Mouse (Mus musculus) hindbrain, embryonic 15.5 days (tissue): Measurements from ENCODE around the gene Scube1. TPM values are rescaled to one million over a fixed set of nuclear protein-coding genes. Genes with fewer than 3 reads are reported as not detected.

ENCODE experiments used
- ATAC-seq: fragments of 200-750 bp; cut with Nextera tagmentation; 2 replicates; pipeline ENCODE4 v1.8.0; 2017; ENCODE audit warnings: low read depth, moderate number of reproducible peaks, moderate TSS enrichment; ENCODE audit not compliant: low FRiP score
- H3K27ac ChIP-seq: fragments of 300-500 bp; sonication (generic); replicated peaks from 2 replicates; pipeline ENCODE4 v1.5.1; 2015; ENCODE audit warnings: mild to moderate bottlenecking, inconsistent platforms
- H3K27me3 ChIP-seq: fragments of 300-500 bp; sonication (generic); 2 replicates; pipeline ENCODE4 v1.6.1; 2015; ENCODE audit warnings: control low read depth, inconsistent platforms
- H3K36me3 ChIP-seq: fragments of 300-500 bp; sonication (generic); 2 replicates; pipeline ENCODE4 v1.6.1; 2015; ENCODE audit warnings: control low read depth, inconsistent platforms
- H3K4me1 ChIP-seq: fragments of 300-500 bp; sonication (generic); replicated peaks from 2 replicates; pipeline ENCODE4 v1.6.1; 2015; ENCODE audit warnings: control low read depth, inconsistent platforms
- H3K4me2 ChIP-seq: fragments of 300-500 bp; sonication (generic); 2 replicates; pipeline ENCODE4 v1.6.1; 2015; ENCODE audit warnings: moderate library complexity, mild to moderate bottlenecking, inconsistent platforms
- H3K4me3 ChIP-seq: fragments of 300-500 bp; sonication (generic); 2 replicates; pipeline ENCODE4 v1.5.1; 2015; ENCODE audit warnings: mild to moderate bottlenecking, inconsistent platforms
- H3K9ac ChIP-seq: fragments of 300-500 bp; sonication (generic); 2 replicates; pipeline ENCODE4 v1.6.1; 2015; ENCODE audit warnings: inconsistent platforms
- H3K9me3 ChIP-seq: fragments of 300-500 bp; sonication (generic); 2 replicates; pipeline ENCODE4 v1.6.1; 2016; ENCODE audit warnings: control low read depth, inconsistent platforms
- WGBS: fragments of 180-500 bp; shearing (Covaris S2); methylation state at CpG from one replicate; pipeline ENCODE4 v1.1.7; 2015; 5-methylcytosine and 5-hydroxymethylcytosine counted together
- polyA plus RNA-seq: library from polyadenylated mRNA; unstranded; fragments of >200 nt; fragmentation: Nextera tagmentation; extraction: Ambion mirVana; gene quantifications from 2 replicates; pipeline ENCODE4 v1.2.1, GENCODE M21; 2015

Gene Scube1
- polyA plus RNA-seq = 8.4 and 9.7 TPM in 2 replicates

DNA sequence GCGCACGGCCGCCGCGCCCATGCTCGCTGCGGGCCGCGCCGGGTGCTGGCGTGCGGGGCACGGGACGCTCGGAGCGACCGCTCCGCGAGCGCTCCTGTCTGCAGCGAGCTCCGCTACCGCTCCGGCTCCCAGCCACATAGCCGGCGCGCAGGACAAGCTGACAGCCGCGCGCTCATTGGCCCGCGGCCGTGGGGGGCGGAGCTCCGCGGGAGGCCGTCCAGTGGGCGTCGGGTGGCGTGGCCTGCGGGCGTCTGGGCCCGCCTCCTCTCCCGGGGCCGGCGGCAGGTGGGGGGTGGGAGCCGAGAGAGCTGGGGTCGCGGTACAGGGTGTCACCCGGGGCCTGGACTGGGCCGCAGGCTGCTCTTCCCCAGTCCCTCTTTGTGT lies at the start of gene Scube1:
Gene Scube1, minus strand, starts transcription at position 136 of the 384 bp plus-strand sequence.
- Histone ChIP-seq H3K4me2 (peak within 1 kb of the TSS; percentile 83), H3K9ac (peak within 1 kb of the TSS; percentile 54), H3K4me3 (peak within 1 kb of the TSS; percentile 63), H3K9me3 (no peaks in the 10 kb centered on the region), H3K4me1 (peaks cover 26% of the 10 kb centered on the region), H3K36me3 (no peaks in the 10 kb centered on the region), H3K27me3 (peaks cover 6% of the 10 kb centered on the region; the same call in 1 of the 2 replicates), H3K27ac (no peak within 1 kb of the TSS)
- ATAC-seq = peak; percentile 96
- WGBS = 0% methylated on average over 49 of the region's 51 CpGs

DNA sequence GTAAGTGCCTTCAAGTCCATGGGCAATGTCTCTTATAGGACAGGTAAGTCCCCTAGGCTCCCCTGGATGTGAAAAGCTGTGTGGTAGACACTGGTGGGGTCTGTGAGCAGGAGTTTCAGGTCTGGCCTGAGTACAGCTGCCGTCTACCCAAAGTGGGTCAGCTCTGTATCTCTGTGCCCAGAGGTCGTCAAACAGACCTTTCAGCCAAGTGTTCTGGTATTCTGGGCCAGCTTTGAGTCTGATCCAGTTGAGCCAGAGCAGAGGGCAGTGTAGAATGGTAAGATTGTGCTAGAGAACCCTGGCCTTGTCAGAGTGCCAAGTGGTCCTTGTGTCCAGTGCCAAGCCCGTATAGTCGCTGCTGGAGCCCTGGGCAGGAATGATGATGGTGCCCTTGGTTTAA lies 48.1 kb upstream of the Scube1 start:
- H3K9ac ChIP-seq = no peak overlapping the region
- no peaks in the 10 kb centered on the region for H3K9me3 ChIP-seq
- ATAC-seq = no peak
- H3K4me2 ChIP-seq = no peak overlapping the region
- H3K27me3 ChIP-seq = peaks cover 5% of the 10 kb centered on the region; the same call in 1 of the 2 replicates
- WGBS = 82% methylated on average over 4 of the region's 4 CpGs
- peaks cover 10% of the 10 kb centered on the region for H3K4me1 ChIP-seq
- no peak overlapping the region for H3K27ac ChIP-seq
- no peak overlapping the region for H3K4me3 ChIP-seq
- H3K36me3 ChIP-seq = no peaks in the 10 kb centered on the region

DNA sequence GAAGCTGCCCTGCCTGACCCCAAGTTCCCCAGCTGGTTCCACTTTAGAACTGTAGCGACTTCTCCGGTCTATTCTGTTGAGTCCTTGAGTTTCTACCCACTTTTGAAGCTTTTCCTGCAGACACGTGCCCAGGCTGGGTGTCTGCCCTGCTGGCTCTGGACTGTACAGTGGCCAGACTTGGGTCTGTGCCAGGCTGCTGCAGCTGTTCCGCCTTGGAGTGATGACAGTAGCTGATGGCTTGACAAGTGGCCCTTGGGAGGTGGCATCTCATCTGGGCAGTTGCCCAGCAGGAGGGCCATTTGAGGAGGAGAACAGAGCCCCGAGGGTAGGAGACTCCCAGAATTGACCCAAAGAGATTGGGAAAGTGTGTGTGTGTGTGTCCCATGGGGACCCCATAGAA lies 47.6 kb upstream of the Scube1 start:
- Histone ChIP-seq H3K36me3 (no peaks in the 10 kb centered on the region), H3K4me2 (no peak overlapping the region), H3K9ac (no peak overlapping the region), H3K27me3 (0 out of 2 replicates have a peak, but pooled peaks cover 3% of the 10 kb centered on the region), H3K27ac (no peak overlapping the region), H3K4me3 (no peak overlapping the region), H3K9me3 (no peaks in the 10 kb centered on the region), H3K4me1 (peaks cover 10% of the 10 kb centered on the region)
- WGBS = 52% methylated on average over 5 of the region's 5 CpGs
- 0 out of 2 replicates have a peak, but pooled peaks have one; percentile 45 for ATAC-seq

GRCm38 (mm10) chr15:83771346-83772053 lies 46.7 kb upstream of the Scube1 start:
- peak; percentile 44; the same call in 1 of the 2 replicates for ATAC-seq
- H3K27ac ChIP-seq = no peak overlapping the region
- peaks cover 10% of the 10 kb centered on the region for H3K4me1 ChIP-seq
- no peak overlapping the region for H3K9ac ChIP-seq
- 64% methylated on average over 8 of the region's 8 CpGs for WGBS
- H3K9me3 ChIP-seq = no peaks in the 10 kb centered on the region
- no peaks in the 10 kb centered on the region for H3K36me3 ChIP-seq
- H3K4me2 ChIP-seq = no peak overlapping the region
- H3K27me3 ChIP-seq = 0 out of 2 replicates have a peak, but pooled peaks cover 3% of the 10 kb centered on the region
- no peak overlapping the region for H3K4me3 ChIP-seq

DNA sequence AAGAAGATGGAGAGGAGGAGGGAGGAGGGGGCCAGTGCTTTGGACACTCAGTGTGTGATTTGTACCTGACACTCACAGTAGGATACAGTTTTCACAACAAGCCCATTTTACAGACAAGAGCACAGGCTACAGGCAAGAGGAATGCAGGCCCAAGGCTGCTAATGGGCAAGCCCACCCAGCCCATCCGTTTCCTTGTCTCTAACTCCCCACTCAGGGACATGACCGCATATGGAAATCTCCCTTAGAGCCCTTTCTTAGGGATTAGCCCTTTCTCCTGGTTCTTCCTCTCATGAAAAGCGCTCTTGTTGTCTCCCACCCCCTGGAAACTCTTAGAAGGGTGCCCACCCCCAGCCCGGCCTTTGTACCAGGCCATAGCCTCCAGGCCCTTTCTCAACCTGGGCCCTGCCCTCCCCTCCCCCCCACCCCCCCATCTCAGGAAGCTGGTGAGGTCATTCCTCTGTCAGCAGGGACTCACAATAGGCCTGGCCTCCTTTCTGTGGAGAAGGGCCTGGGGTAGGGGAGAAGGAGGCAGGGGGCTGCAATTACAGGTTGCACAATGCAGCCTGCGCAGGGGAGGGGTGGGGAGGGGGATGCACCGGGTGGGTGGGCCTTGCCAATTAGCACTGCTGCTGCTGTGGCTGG lies 40.7 kb upstream of the Scube1 start:
- Histone ChIP-seq H3K4me1 (peaks cover 9% of the 10 kb centered on the region), H3K36me3 (no peaks in the 10 kb centered on the region), H3K4me2 (no peak overlapping the region), H3K27ac (no peak overlapping the region), H3K4me3 (no peak overlapping the region), H3K9ac (no peak overlapping the region), H3K9me3 (no peaks in the 10 kb centered on the region), H3K27me3 (no peaks in the 10 kb centered on the region)
- 28% methylated on average over 5 of the region's 6 CpGs for WGBS
- ATAC-seq = no peak

DNA sequence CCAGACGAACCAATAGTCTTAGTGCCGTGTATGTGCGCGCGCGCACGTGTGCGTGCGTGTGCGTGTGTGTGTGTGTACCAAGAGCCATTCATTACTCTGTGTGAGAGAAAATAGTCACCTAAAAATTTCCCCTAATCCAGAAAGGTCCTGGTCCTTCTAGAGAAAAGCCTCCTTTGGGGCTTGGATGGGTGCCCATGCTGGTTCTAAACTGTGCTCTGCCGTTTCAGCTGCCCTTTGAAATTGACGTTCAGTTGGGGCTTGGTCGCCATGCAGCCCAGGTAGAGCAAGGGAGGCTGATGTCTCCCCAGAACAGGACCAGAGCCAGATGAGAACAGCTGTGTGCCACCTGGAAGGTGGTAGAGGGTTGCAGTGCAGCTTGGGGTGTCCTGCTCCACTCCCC lies 36.7 kb upstream of the Scube1 start:
- H3K9ac ChIP-seq = no peak overlapping the region
- no peaks in the 10 kb centered on the region for H3K9me3 ChIP-seq
- H3K4me2 ChIP-seq = no peak overlapping the region
- 87% methylated on average over 13 of the region's 13 CpGs for whole genome bisulfite sequencing
- H3K36me3 ChIP-seq = no peaks in the 10 kb centered on the region
- H3K27me3 ChIP-seq = 0 out of 2 replicates have a peak, but pooled peaks cover 4% of the 10 kb centered on the region
- H3K4me1 ChIP-seq = peaks cover 9% of the 10 kb centered on the region
- H3K27ac ChIP-seq = no peak overlapping the region
- H3K4me3 ChIP-seq = no peak overlapping the region
- no peak for ATAC-seq

- Histone ChIP-seq H3K9ac (no peak overlapping the region), H3K4me3 (no peak overlapping the region), H3K36me3 (no peaks in the 10 kb centered on the region), H3K27ac (no peak overlapping the region), H3K9me3 (no peaks in the 10 kb centered on the region), H3K27me3 (0 out of 2 replicates have a peak, but pooled peaks cover 4% of the 10 kb centered on the region), H3K4me1 (peaks cover 7% of the 10 kb centered on the region), H3K4me2 (no peak overlapping the region)
- 5% methylated on average over 10 of the region's 10 CpGs for WGBS
- ATAC-seq = peak; percentile 52; the same call in 1 of the 2 replicates
These were observed 35.9 kb upstream of the Scube1 start for GRCm38 (mm10) chr15:83760683-83761082.

GRCm38 (mm10) chr15:83758958-83759357 lies 34.1 kb upstream of the Scube1 start:
- Histone ChIP-seq H3K36me3 (no peaks in the 10 kb centered on the region), H3K9ac (no peak overlapping the region), H3K4me3 (no peak overlapping the region), H3K27ac (no peak overlapping the region), H3K27me3 (0 out of 2 replicates have a peak, but pooled peaks cover 4% of the 10 kb centered on the region), H3K4me2 (no peak overlapping the region; the same call in 1 of the 2 replicates), H3K4me1 (peaks cover 6% of the 10 kb centered on the region), H3K9me3 (no peaks in the 10 kb centered on the region)
- 10% methylated on average over 4 of the region's 4 CpGs for WGBS
- no peak for ATAC-seq

GRCm38 (mm10) chr15:83756742-83757141 lies 31.9 kb upstream of the Scube1 start:
- 31% methylated on average over 9 of the region's 9 CpGs for WGBS

DNA sequence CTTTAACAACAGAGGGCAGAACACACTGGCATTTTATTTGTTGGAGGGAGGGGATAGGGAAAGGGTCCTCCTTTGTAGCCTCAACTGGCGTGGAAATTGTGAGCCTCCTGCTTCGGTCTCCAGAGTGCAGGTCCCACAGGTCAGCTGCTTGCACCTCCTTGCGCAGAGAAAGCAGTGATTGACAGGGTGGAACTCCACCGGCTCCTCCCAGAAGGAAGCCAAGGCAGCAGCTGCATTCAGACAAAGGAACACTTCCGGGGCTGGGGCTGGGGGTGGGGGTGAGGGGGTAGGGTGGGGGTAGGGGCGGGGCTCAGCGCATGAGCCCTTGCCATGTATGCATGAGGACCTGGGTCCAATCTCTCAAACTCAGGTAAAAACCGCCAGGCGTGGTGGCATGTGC lies 24.6 kb upstream of the Scube1 start:
- H3K9ac ChIP-seq = no peak overlapping the region
- 49% methylated on average over 9 of the region's 9 CpGs for WGBS
- no peaks in the 10 kb centered on the region for H3K27me3 ChIP-seq
- H3K36me3 ChIP-seq = no peaks in the 10 kb centered on the region
- no peak overlapping the region for H3K4me2 ChIP-seq
- no peak overlapping the region for H3K27ac ChIP-seq
- no peak for ATAC-seq
- peaks cover 6% of the 10 kb centered on the region; the same call in 1 of the 2 replicates for H3K4me1 ChIP-seq
- H3K4me3 ChIP-seq = no peak overlapping the region
- H3K9me3 ChIP-seq = no peaks in the 10 kb centered on the region

More at GRCm38 (mm10) chr15:83756742-83757141, 31.9 kb upstream of the Scube1 start:
- ATAC-seq = no peak
- Histone ChIP-seq H3K9ac (no peak overlapping the region), H3K4me1 (peaks cover 5% of the 10 kb centered on the region), H3K27ac (no peak overlapping the region), H3K27me3 (0 out of 2 replicates have a peak, but pooled peaks cover 4% of the 10 kb centered on the region), H3K9me3 (no peaks in the 10 kb centered on the region), H3K4me2 (no peak overlapping the region), H3K36me3 (no peaks in the 10 kb centered on the region), H3K4me3 (no peak overlapping the region)

DNA sequence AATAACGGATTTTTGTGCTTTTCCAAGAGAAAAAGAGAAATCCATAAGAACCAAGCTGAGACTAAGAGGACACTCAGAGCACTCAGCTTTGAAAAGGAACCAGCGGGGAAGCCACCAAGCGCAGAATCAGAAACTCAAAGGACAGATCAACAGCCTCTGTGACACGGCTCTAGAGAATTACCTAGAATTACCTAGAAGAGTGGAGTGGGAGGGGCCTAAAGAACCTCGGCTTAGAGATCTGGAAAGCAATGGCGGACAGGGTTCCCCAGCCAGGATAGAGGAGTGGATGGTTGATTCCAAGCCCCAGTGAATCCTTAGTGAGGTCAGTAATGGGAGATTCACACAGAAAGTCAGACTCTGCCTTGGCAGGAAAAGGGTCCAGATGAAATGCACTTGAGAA lies 24.2 kb upstream of the Scube1 start:
- peaks cover 6% of the 10 kb centered on the region; the same call in 1 of the 2 replicates for H3K4me1 ChIP-seq
- H3K27me3 ChIP-seq = no peaks in the 10 kb centered on the region
- H3K4me2 ChIP-seq = no peak overlapping the region
- H3K36me3 ChIP-seq = no peaks in the 10 kb centered on the region
- no peak for ATAC-seq
- H3K9ac ChIP-seq = no peak overlapping the region
- WGBS = 79% methylated on average over 6 of the region's 6 CpGs
- H3K27ac ChIP-seq = no peak overlapping the region
- no peaks in the 10 kb centered on the region for H3K9me3 ChIP-seq
- H3K4me3 ChIP-seq = no peak overlapping the region

- Histone ChIP-seq H3K27me3 (no peaks in the 10 kb centered on the region), H3K36me3 (no peaks in the 10 kb centered on the region), H3K9me3 (no peaks in the 10 kb centered on the region), H3K4me3 (no peak overlapping the region), H3K4me1 (peaks cover 6% of the 10 kb centered on the region; the same call in 1 of the 2 replicates), H3K9ac (no peak overlapping the region), H3K27ac (no peak overlapping the region), H3K4me2 (no peak overlapping the region)
- WGBS = 49% methylated on average over 16 of the region's 16 CpGs
- no peak for ATAC-seq
These were observed 21.5 kb upstream of the Scube1 start for GRCm38 (mm10) chr15:83746311-83746710.
